Comparison of ENCODE assay signal across 7 mouse cellular contexts in genomic region chr5:134571730-134572507, GRCm38 (mm10). TPM values are rescaled to one million over a fixed set of nuclear protein-coding genes. Genes with fewer than 3 reads are reported as not detected.
DNase-seq lines count a peak whose midpoint lies in the region; ATAC-seq and TF ChIP-seq lines count a peak whose summit lies in the region.

No protein-coding gene starts in this region.

- H3K27ac ChIP-seq in heart, embryonic 15.5 days = peak overlapping the region; percentile 85
- H3K27ac ChIP-seq in kidney, postnatal 0 days = peak overlapping the region; percentile 93

- TF ChIP-seq CTCF in E14TG2a.4 (conservative IDR thresholded peaks at IDR 0.05; ENCODE audit: low read length) = no peak
- TF ChIP-seq CTCF in kidney, postnatal 0 days (IDR thresholded peaks at IDR 0.05; ENCODE audit: low read depth) = no peak

- H3K4me2 ChIP-seq in heart, embryonic 15.5 days = peak overlapping the region; percentile 85
- peak overlapping the region; percentile 78 for H3K4me2 ChIP-seq in kidney, postnatal 0 days (ENCODE audit: low read length)

- H3K9ac ChIP-seq in heart, embryonic 15.5 days = peak overlapping the region; percentile 60
- peak overlapping the region; percentile 67 for H3K9ac ChIP-seq in kidney, postnatal 0 days (ENCODE audit: low read depth, low read length)

- no peaks in the 10 kb centered on the region for H3K9me3 ChIP-seq in E14TG2a.4 (ENCODE audit: low read length)
- no peaks in the 10 kb centered on the region for H3K9me3 ChIP-seq in heart, embryonic 15.5 days (replicated peaks)
- no peaks in the 10 kb centered on the region for H3K9me3 ChIP-seq in kidney, postnatal 0 days (replicated peaks; ENCODE audit: low read length)

- no peaks in the 10 kb centered on the region for H3K36me3 ChIP-seq in E14TG2a.4 (ENCODE audit: insufficient read depth, low read length)
- no peaks in the 10 kb centered on the region for H3K36me3 ChIP-seq in heart, embryonic 15.5 days
- H3K36me3 ChIP-seq in kidney, postnatal 0 days (ENCODE audit: insufficient read depth, low read length) = no peaks in the 10 kb centered on the region

- peak overlapping the region; percentile 73 for H3K4me3 ChIP-seq in E14TG2a.4 (replicated peaks; ENCODE audit: low read length)
- H3K4me3 ChIP-seq in heart, embryonic 15.5 days = peak overlapping the region; percentile 62
- peak overlapping the region; percentile 37 for H3K4me3 ChIP-seq in kidney, postnatal 0 days (replicated peaks; ENCODE audit: low read depth, low read length)

- ATAC-seq in heart, embryonic 15.5 days (replicated peaks; ENCODE audit: insufficient number of reproducible peaks, insufficient read depth, low FRiP score, low read depth) = peak; percentile 54
- peak; percentile 64 for ATAC-seq in kidney, postnatal 0 days (replicated peaks; ENCODE audit: low FRiP score, low read depth)

- peak; percentile 48 for DNase-seq in T-cell, adult 2 months (ENCODE audit: low spot score)
- DNase-seq in embryo, embryonic 9.5 days (ENCODE audit: extremely low spot score) = peak; percentile 73
- DNase-seq in kidney, postnatal 0 days (ENCODE audit: low spot score) = peak; percentile 96
- DNase-seq in lung, postnatal 14 days = peak; percentile 53
- peak; percentile 86 for DNase-seq in retina, embryonic 14.5 days (ENCODE audit: low spot score)

- WGBS in heart, embryonic 15.5 days = 2% methylated on average over 23 of the region's 23 CpGs
- WGBS in kidney, postnatal 0 days = under 1% methylated on average over 23 of the region's 23 CpGs

- H3K27me3 ChIP-seq in E14TG2a.4 (ENCODE audit: insufficient read depth, low read length) = no peaks in the 10 kb centered on the region
- H3K27me3 ChIP-seq in heart, embryonic 15.5 days = no peaks in the 10 kb centered on the region
- H3K27me3 ChIP-seq in kidney, postnatal 0 days (ENCODE audit: insufficient read depth, low read length) = no peaks in the 10 kb centered on the region

- H3K4me1 ChIP-seq in E14TG2a.4 (replicated peaks; ENCODE audit: low read depth, low read length) = peaks cover 74% of the 10 kb centered on the region
- H3K4me1 ChIP-seq in heart, embryonic 15.5 days (replicated peaks) = peaks cover 17% of the 10 kb centered on the region
- peaks cover 17% of the 10 kb centered on the region; the same call in 1 of the 2 replicates for H3K4me1 ChIP-seq in kidney, postnatal 0 days (replicated peaks; ENCODE audit: insufficient read depth, low read length)

RNA-seq across cellular contexts. Expression of gene Rfc2, which starts 9.2 kb away (rescaled TPM):
- polyA plus RNA-seq in heart, embryonic 15.5 days (2015; fragmentation: Nextera tagmentation; extraction: Ambion mirVana) = 156 and 190 TPM in 2 replicates
- polyA plus RNA-seq in kidney, postnatal 0 days (2015; fragmentation: Nextera tagmentation; extraction: Ambion mirVana) = 155 and 188 TPM in 2 replicates

RNA-seq across cellular contexts. Expression of gene Syna, which starts 11.9 kb away (rescaled TPM):
- 0.06 TPM in 1 of 2 replicates, not detected in the other for polyA plus RNA-seq in heart, embryonic 15.5 days (2015; fragmentation: Nextera tagmentation; extraction: Ambion mirVana)
- polyA plus RNA-seq in kidney, postnatal 0 days (2015; fragmentation: Nextera tagmentation; extraction: Ambion mirVana) = 0.23 and 0.32 TPM in 2 replicates

RNA-seq across cellular contexts. Expression of gene Clip2, which starts 19.7 kb away (rescaled TPM):
- 1.4 and 1.8 TPM in 2 replicates for polyA plus RNA-seq in heart, embryonic 15.5 days (2015; fragmentation: Nextera tagmentation; extraction: Ambion mirVana)
- polyA plus RNA-seq in kidney, postnatal 0 days (2015; fragmentation: Nextera tagmentation; extraction: Ambion mirVana) = 3.3 TPM in 2 replicates

RNA-seq across cellular contexts. Expression of gene Lat2, which starts 42.9 kb away (rescaled TPM):
- 2.5 and 4.5 TPM in 2 replicates for polyA plus RNA-seq in heart, embryonic 15.5 days (2015; fragmentation: Nextera tagmentation; extraction: Ambion mirVana)
- polyA plus RNA-seq in kidney, postnatal 0 days (2015; fragmentation: Nextera tagmentation; extraction: Ambion mirVana) = 0.45 and 0.93 TPM in 2 replicates

Comparison
In these comparisons a context has a peak if more than half of its experiments do, and no peak if none do; other contexts are left out.
1. Peak in every context shown above with its lines: DNase-seq, ATAC-seq, H3K4me3 ChIP-seq and H3K27ac ChIP-seq.